Mouse (Mus musculus) adrenal gland, adult 8-10 months (tissue): ENCODE data around the gene Tspyl1. TPM values are rescaled to one million over a fixed set of nuclear protein-coding genes. Genes with fewer than 3 reads are reported as not detected.
"Not testable (repeated sequence)": the region's sequence is repeated elsewhere in the genome, so short reads cannot be mapped to it uniquely, and the experiment has no call there.

Experiments used
- DNase-seq: peaks from one replicate; pipeline ENCODE4 v3.0.0; 2022
- total RNA-seq, 4 experiments: library from RNA; stranded (reverse); gene quantifications; 2 replicates each; pipeline ENCODE4 v1.2.4; 2022

The Tspyl1 gene
- total RNA-seq: 10 to 100 TPM; 65.5 to 80.9 (median 76.2) TPM

DNA sequence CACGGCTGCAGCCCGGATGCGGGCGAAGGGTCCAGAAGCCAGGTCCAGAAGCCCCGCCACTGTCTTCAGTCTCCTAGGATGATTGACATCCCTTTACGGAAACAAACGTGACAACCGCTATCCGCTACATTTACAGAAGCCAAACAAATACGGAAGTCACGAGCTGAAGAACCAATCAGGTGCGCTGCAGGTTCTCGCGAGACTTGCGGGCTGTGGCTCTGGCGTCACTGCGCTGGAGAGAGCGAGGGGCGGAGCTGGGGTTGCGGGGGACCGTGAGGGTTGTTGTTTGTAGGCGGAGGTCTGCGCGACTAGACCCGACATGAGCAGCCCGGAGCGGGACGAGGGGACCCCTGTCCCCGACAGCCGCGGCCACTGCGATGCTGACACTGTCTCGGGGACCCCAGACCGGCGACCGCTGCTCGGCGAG, at the start of gene Tspyl1:
Gene Tspyl1, plus strand, starts transcription at position 229 of the 427 bp plus-strand sequence.
- peak; percentile 97 for DNase-seq

DNA sequence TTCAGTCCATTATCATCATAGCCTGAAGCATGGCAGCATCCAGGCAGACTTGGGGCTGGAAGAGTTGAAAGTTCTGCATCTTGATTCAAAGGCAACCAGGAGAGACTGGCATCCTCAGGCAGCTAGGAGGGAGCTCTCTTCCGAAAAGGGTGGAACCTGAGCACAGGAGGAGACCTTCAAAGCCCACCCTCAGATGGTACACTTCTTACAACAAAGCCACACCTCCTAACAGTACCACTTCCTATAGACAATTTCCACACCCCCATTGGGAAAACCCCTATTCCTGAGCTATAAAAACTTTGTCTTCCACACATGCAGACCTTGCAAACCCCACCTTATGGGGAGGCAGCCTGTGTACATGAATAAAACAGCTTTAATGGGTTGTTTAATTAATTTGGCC, 48.6 kb upstream of the Tspyl1 start:
- DNase-seq: no peak

DNA sequence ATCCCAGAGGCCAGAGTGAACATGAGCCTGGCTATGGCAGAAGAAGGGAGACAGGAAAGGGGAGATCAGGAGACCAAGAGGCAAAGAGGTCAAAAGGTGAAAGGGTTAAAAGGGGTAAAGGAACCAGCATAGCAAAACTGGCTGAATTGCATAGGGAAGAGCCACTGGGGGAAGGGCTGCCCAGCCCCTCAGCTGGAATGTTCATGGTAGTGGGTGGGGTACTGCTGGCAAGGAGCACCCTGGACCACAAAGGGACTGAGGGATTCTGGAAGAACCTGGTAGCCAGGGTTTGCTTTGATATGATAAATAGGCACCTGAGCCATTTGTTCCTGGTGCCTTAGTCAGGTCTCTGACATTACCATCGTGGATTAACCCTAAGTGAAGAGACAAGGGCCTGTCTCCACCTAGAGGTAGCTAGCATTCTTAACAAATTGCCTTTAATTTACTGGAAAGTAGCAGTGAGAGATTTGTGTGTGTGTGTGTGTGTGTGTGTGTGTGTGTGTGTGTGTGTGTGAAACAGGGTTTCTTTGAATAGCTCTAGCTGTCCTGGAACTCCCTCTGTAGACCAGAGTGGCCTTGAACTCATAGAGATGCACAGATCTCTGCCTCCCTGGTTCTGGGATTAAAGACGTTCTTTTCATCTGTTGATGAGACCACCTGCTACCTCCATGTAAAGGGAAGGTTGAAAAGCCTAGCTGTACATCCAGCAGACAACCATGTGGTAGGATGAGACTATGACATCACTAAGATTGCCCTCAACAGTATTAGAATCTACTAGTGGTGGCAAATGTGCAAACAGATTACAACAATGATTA, 47.9 kb upstream of the Tspyl1 start:
- DNase-seq: no peak

DNA sequence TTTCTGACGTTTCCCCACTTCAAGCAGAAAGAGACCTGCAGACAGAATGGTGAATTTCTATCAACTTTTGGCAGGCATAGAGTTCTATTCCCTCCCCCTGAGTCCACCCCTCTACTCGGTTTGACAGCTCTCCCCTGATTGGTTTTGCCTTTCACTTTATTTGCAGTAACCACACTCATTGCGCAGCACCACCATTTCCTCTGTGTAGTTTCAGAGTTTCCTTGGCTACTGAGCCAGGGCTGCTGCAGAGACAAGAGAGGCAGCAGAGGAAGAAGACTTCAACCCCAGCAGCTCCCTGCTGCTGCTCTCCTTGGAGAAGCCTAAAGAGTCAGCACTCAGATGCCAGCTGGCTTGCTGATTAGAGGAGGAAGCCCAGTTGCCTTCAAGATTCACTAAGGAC, 46.6 kb upstream of the Tspyl1 start:
- DNase-seq: no peak

DNA sequence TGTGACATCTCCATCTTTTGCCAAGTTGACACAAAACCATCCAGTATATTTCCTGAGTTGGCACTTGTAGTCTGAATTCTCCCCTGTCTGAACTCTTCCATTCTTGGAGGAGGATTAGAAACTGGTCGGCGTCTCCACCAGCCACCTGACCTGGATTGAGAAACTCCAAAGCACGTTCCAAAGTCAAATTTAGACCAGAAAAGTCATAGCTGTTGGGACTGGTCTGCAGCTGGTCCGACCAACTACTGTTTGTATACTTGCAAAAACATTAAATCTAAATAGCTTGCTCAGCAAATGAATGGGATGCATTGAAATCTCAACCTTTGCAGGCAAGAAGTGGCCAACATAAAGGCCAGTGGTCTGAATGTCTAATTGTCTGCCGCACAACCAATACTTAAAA, 45.4 kb upstream of the Tspyl1 start:
- no peak for DNase-seq

DNA sequence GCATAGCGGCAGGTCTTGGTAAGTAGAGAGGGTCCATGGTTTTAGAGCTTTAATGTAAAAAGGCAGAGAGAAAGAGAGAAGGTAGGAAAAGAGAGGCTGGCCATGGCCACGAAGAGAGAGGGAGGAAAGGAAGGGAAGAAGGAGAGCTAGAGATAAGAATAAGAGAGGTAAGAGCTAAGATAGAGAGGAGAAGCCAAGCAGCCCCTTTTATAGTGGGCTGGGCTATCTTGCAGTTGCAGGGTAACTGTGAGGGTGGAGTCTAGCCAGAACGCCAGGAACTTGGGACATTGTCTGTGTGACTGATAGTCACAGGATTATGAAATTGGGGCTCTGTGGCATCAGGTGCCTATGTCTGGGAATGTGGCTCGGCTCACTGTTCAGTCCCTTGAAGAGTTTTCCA, 43.5 kb upstream of the Tspyl1 start:
- DNase-seq: no peak

DNA sequence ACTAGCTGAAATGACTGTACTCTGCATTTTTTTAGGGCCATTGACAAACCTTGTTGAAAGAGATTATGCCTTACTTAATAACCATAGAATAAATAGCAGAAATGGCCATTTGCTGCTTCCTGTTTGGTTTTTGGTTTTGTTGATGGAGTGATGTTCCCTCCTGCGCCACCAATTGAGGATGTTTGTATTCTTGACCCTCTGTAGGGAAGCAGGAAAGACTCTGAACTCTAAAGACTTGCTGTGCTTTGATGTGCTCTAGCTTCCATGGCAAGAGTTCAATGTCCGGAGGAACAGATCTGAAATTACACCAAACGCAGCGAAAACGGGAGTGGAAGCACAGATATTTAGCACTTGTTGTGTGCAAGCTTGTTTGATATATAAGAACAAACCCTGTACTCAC, 37.2 kb upstream of the Tspyl1 start:
- DNase-seq: no peak

DNA sequence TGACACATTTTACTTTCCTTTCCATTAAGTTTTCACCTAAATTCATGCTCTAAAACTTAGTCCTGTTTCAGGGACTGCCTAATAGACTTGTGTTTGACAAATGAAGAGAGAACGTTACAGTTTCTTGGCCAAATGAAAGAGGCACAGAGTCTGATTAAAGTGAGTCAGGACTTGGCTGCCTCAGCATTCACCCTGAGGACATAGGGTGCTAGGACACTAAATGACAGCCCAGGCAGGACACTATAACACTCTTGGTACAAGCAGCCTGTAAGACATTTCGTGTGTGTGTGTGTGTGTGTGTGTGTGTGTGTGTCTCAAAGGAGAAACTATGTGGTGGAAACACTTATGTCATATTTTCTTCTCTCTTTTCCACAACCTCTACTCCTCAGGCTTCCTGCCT, 35.9 kb upstream of the Tspyl1 start:
- no peak for DNase-seq

DNA sequence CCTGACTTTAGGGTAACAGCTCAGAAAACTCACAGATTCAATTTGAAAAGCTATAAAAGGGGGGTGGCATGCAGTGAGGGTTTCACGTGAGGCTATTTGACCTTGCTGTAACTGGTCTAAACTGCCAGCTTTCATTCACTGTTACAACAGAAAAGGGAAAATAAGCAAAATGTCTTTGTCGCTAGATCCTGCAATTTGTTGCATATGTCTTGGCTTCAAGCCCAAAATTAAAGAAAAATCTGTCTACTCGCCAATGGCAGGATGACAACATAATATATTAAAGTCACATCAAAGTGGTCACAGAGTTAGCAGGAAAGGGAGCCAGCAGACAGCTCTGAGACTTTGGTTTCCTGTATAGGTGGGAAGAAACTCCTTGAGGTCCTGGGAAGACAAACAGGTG, 34.2 kb upstream of the Tspyl1 start:
- no peak for DNase-seq

DNA sequence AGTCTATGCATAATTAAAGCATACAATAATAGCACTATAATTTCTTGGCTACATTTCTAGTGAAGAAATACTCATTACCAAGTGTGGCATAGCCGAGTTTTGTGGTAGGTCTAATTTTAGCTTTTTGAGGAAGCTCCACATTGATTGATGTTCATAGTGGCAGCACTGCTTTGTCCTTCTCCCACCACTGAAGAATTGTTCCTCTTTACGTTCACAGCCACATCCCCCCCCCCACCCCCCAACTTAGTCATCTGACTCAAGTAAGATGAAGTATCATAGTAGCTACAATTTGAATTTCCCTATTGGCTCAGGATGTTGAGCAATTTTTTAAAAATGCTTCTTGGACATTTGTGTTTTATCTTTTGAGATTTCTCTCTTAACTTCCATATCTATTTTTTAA, 32.4 kb upstream of the Tspyl1 start:
- DNase-seq: no peak

DNA sequence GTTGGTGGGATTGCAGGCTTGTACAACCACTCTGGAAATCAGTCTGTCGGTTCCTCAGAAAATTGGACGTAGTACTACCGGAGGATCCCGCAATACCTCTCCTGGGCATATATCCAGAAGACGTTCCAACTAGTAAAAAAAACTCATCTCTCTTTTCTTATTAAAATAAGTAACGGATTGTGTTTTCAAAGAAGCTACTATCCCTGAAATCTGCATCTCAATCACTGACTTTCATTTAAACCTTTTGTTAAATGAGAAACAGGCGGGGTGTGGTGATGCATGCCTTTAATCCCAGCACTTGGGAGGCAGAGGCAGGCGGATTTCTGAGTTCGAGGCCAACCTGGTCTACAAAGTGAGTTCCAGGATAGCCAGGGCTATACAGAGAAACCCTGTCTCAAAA, 29.2 kb upstream of the Tspyl1 start:
- not testable (repeated sequence) for DNase-seq

DNA sequence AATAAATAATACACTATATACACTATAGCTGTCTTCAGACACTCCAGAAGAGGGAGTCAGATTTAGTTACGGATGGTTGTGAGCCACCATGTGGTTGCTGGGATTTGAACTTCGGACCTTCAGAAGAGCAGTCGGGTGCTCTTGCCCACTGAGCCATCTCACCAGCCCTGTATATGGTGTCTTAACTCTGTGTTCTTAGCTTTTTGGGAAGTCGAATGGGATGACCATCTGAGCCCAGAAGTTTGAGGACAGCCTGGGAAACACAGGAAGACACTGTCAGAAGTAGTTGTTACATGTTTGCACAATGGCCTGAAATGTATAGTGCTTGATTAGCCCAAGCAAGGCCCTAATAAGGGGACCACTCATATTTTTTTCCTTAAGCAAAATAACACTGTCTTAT, 16.9 kb upstream of the Tspyl1 start:
- DNase-seq: no peak

DNA sequence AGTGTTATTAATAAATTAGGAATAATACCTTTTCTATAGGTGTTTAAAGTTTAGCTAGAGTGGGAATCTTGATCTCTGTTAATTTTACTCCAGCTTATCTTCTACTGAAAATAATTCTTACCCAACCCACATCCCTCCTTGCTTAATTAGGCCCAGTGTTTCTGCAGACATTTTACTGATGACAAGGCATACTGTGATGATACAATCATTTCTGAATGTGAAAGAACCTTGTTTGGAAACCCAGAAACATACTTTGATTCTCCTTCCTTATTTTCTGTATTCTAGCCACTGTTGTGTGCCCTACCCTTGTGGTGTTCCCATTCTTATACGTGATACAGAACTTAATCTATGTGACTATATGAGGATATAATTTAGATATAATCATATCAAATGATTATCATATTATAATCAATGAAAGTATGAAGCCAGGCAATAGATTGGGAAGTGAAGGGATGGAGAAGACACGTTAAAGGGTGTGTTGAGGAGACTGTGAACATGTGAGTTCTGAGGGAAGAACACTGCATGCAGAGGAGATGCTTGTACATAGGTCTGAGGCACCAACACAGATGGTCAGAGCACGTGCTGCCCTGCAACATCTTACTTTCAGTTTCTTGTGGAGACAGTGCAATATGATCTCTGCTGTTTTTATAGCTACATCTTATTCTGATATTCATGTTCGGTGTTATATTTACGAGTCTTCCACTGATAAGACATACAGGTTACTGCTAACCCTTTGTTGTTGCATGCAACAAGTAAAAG, 14.5 kb upstream of the Tspyl1 start:
- DNase-seq: no peak

DNA sequence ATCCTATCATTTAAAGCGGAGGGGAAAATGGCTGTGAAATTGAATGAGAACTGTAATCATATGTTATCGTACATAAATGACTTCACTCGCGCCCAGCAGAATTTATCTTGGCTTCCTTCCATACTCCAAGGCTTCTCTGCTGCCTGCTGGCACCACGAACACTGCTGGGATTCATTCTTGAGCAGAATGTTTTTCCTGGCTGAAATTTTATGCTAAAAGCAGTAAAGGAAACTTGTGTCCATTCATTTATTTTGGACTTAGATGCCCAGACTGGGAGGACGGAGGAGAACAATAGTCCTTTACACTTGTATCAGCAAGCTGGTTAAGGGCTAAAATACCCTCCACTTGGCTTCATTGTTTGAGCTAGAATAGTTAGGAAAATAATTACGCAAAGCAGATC, 10.3 kb upstream of the Tspyl1 start:
- DNase-seq: no peak

DNA sequence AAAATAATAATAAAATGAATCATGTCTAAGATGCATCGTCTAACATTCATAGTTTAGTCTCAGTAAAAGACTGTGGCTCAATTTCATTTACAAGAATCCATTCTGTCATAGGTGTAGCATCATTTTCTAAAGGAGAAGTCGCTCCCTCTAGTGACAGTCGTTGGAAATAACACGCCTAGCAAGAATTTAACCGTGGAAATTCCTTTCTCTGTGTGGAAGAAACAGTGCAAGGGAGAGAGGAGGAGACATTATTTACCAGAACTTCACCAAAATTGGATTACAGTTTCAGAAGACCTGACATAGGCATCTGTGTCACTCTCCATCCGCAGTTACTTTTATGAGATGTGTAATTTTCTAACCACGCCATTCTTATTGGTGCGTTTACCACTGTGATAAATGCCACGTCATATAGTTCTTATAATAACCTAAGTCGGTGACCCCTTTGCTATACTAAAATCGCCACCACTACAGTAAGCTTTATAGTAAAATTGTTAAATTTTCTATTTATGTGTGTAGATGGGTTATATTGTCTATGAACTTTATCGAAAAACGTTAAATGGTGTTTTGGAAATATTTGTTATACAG, 1.3 kb upstream of the Tspyl1 start:
- DNase-seq: no peak

DNA sequence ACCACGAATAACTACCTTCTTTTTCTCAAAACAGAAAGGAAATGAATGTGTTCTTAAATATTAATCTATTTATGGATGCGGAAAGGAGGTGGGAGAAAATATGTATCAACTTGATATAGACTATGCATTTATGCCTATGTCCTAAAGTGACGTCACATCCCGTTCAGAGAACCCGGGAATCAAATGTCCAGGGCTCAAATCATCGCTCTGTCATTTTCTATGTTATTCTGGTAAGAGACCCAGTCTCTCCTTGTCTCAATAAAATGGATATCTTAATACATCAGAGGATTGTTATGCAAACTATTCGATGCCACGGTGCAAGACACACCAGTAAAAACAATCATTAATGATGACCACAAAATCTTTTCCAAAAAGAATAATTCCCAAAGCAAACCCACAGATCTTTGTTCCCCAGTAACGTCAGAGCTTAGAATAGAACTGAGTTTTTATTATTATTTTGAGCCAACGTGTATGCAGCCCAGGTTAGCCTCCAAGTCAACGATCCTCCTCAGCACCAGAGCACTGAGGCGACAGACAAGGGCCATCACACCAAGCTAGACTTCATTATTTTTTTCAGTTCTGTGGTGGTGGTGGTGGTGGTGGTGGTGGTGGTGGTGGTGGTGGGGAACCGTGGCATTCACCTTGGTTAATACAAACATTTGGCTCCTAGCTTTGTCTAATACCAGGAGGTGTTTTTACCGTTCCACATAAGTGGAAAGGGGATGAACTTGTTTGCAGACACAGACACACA, 604 bp upstream of the Tspyl1 start:
- no peak for DNase-seq

DNA sequence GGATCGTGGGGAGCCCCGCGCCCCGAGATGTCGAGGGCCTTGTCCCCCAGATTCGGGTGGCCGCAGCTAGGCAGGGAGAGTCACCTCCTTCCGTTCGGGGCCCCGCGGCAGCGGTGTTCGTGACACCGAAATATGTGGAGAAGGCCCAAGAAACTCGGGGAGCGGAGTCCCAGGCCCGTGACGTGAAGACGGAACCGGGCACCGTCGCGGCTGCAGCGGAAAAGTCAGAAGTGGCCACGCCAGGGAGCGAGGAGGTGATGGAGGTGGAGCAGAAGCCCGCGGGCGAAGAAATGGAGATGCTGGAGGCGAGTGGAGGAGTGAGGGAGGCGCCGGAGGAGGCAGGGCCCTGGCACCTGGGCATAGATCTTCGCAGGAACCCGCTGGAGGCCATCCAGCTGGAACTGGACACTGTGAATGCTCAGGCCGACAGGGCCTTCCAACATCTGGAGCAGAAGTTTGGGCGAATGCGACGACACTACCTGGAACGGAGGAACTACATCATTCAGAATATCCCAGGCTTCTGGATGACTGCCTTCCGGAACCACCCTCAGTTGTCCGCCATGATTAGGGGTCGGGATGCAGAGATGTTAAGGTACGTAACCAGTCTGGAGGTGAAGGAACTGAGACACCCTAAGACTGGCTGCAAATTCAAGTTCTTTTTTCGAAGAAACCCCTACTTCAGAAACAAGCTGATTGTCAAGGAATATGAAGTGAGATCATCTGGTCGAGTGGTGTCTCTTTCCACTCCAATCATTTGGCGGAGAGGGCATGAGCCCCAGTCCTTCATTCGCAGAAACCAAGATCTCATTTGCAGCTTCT, 639 bp downstream of the Tspyl1 start:
- peak; percentile 38 for DNase-seq

DNA sequence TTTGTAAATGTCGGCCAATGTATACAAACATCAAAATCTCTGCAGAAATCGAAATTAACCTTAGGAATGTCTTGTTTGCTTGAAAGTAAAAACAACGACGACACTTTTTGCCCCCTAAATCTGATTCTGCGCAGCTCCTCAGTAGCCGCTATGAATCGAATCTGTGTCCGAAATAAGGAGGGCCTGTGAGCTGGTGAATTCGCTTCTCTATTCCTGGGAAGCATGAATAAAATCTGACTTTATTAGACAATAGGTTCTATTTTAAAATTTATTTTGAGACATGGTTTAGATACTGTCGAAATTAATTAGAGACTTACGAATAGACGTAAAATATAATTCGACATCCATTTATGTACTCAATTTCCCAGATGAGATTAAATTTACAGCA, 14.9 kb downstream of the Tspyl1 start:
- no peak for DNase-seq

DNA sequence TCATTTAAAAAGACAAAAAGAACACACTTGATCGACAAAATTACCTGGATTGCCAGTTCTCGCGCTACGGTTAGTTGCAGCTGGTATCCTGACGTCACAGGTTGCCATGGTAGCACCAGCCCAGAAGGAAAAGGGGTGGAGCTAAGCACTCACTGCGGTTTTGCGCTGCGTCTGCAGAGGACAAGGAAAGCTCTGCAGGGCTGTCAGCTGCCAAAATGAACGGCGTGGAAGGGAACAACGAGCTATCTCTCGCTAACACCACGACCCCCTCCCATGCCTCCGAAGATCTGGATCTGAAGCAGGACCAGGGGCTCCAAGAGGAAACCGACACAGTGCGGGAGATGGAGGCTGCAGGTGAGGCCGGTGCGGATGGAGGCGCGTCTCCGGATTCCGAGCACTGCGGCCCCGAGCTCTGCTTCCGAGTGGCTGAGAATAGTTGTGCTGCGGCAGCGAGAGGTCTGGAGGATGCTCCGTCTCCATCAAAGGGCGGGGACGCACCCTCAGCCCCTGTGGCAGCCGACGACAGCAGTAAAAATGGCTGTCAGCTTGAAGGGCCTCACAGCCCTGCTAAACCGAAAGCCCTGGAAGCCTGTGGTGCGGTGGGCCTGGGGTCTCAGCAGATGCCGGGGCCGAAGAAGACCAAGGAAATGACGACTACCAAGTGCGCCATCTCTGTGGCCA, 15.4 kb downstream of the Tspyl1 start, which contains the start of gene Tspyl4:
Gene Tspyl4, plus strand, starts transcription at position 144 of the 681 bp plus-strand sequence.
- DNase-seq: peak; percentile 90

DNA sequence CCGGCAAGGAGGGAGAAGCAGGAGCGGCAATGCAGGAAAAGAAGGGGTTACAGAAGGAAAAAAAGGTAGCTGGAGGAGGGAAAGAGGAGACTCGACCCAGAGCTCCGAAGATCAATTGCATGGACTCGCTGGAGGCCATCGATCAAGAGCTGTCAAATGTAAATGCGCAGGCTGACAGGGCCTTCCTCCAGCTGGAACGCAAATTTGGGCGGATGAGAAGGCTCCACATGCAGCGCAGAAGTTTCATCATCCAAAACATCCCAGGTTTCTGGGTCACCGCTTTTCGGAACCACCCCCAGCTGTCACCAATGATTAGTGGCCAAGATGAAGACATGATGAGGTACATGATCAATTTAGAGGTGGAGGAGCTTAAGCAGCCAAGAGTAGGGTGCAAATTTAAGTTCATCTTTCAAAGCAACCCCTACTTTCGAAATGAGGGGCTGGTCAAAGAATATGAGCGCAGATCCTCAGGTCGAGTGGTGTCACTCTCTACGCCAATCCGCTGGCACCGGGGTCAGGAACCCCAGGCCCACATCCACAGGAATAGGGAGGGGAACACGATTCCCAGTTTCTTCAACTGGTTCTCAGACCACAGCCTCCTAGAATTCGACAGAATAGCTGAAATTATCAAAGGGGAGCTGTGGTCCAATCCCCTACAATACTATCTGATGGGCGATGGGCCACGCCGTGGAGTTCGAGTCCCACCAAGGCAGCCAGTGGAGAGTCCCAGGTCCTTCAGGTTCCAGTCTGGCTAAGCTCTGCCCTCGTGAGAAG, 16.2 kb downstream of the Tspyl1 start:
- no peak for DNase-seq
